Mouse (Mus musculus) midbrain, embryonic 16.5 days (tissue): Measurements from ENCODE around the gene Srgap1. TPM values are rescaled to one million over a fixed set of nuclear protein-coding genes. Genes with fewer than 3 reads are reported as not detected.

Source experiments
- ATAC-seq: fragments of 200-750 bp; cut with Nextera tagmentation; 2 replicates; pipeline ENCODE4 v1.8.0; 2017; ENCODE audit warnings: moderate TSS enrichment
- H3K27ac ChIP-seq: fragments of 300-500 bp; sonication (generic); 2 replicates; pipeline ENCODE4 v1.5.1; 2014; ENCODE audit warnings: mild to moderate bottlenecking, low read length, mixed read lengths
- H3K27me3 ChIP-seq: fragments of 300-500 bp; sonication (generic); 2 replicates; pipeline ENCODE4 v1.6.1; 2014; ENCODE audit warnings: low read depth, low read length, mixed read lengths; ENCODE audit not compliant: control insufficient read depth, insufficient read depth
- H3K36me3 ChIP-seq: fragments of 300-500 bp; sonication (generic); 2 replicates; pipeline ENCODE4 v1.6.1; 2014; ENCODE audit warnings: mild to moderate bottlenecking, low read length, moderate library complexity, mixed read lengths; ENCODE audit not compliant: control insufficient read depth, insufficient read depth
- H3K4me1 ChIP-seq: fragments of 300-500 bp; sonication (generic); 2 replicates; pipeline ENCODE4 v1.6.1; 2014; ENCODE audit warnings: mild to moderate bottlenecking, low read length, mixed read lengths; ENCODE audit not compliant: control insufficient read depth, insufficient read depth
- H3K4me2 ChIP-seq: fragments of 300-500 bp; sonication (generic); 2 replicates; pipeline ENCODE4 v1.6.1; 2014; ENCODE audit warnings: mild to moderate bottlenecking, low read length, mixed read lengths
- H3K4me3 ChIP-seq: fragments of 300-500 bp; sonication (generic); 2 replicates; pipeline ENCODE4 v1.5.1; 2014; ENCODE audit warnings: low read depth, mild to moderate bottlenecking, low read length, moderate library complexity, mixed read lengths
- H3K9ac ChIP-seq: fragments of 300-500 bp; sonication (generic); 2 replicates; pipeline ENCODE4 v1.6.1; 2014; ENCODE audit warnings: low read depth, low read length, mixed read lengths
- H3K9me3 ChIP-seq: fragments of 300-500 bp; sonication (generic); replicated peaks from 2 replicates; pipeline ENCODE4 v1.6.1; 2014; ENCODE audit warnings: mild to moderate bottlenecking, low read length, mixed read lengths; ENCODE audit not compliant: control insufficient read depth, poor library complexity, severe bottlenecking
- WGBS: fragments of 180-500 bp; shearing (Covaris S2); extraction: QIAGEN DNeasy Blood & Tissue Kit; methylation state at CpG from one replicate; pipeline ENCODE4 v1.1.7; 2014; 5-methylcytosine and 5-hydroxymethylcytosine counted together
- polyA plus RNA-seq: library from polyadenylated mRNA; unstranded; fragments of >200 nt; fragmentation: Nextera tagmentation; extraction: Ambion mirVana; gene quantifications from 2 replicates; pipeline ENCODE4 v1.2.1, GENCODE M21; 2015

Gene Srgap1
- polyA plus RNA-seq, 1 experiment from 2014 or later: 34.4 TPM

- Histone ChIP-seq H3K9me3 (no peaks in the 10 kb centered on the region), H3K4me1 (no peaks in the 10 kb centered on the region), H3K36me3 (no peaks in the 10 kb centered on the region), H3K9ac (no peak overlapping the region), H3K27me3 (no peaks in the 10 kb centered on the region), H3K4me3 (no peak overlapping the region), H3K27ac (no peak overlapping the region), H3K4me2 (no peak overlapping the region)
- no peak for ATAC-seq
- 78% methylated on average over 14 of the region's 14 CpGs for WGBS
Observed at GRCm38 (mm10) chr10:121931909-121932308, 115.2 kb downstream of the Srgap1 start.

- WGBS: 80% methylated on average over 3 of the region's 3 CpGs
- Histone ChIP-seq H3K4me1 (no peaks in the 10 kb centered on the region), H3K4me2 (no peak overlapping the region), H3K9me3 (no peaks in the 10 kb centered on the region), H3K9ac (no peak overlapping the region), H3K36me3 (peaks cover 10% of the 10 kb centered on the region; the same call in 1 of the 2 replicates), H3K27ac (no peak overlapping the region), H3K4me3 (no peak overlapping the region), H3K27me3 (no peaks in the 10 kb centered on the region)
- peak; percentile 66; the same call in 1 of the 2 replicates for ATAC-seq
Observed at GRCm38 (mm10) chr10:121926094-121926493, 121.0 kb downstream of the Srgap1 start.

- H3K36me3 ChIP-seq: peaks cover 5% of the 10 kb centered on the region
- no peak for ATAC-seq
- H3K27ac ChIP-seq: no peak overlapping the region
- no peaks in the 10 kb centered on the region for H3K9me3 ChIP-seq
- H3K4me3 ChIP-seq: no peak overlapping the region
- H3K4me2 ChIP-seq: no peak overlapping the region
- no peak overlapping the region for H3K9ac ChIP-seq
- H3K4me1 ChIP-seq: peaks cover 6% of the 10 kb centered on the region
- H3K27me3 ChIP-seq: no peaks in the 10 kb centered on the region
- 61% methylated on average over 8 of the region's 8 CpGs for WGBS
Observed at GRCm38 (mm10) chr10:121919016-121919415, 128.1 kb downstream of the Srgap1 start.

- no peak overlapping the region for H3K9ac ChIP-seq
- WGBS: 84% methylated on average over 3 of the region's 3 CpGs
- H3K4me1 ChIP-seq: peaks cover 6% of the 10 kb centered on the region
- no peaks in the 10 kb centered on the region for H3K9me3 ChIP-seq
- no peak overlapping the region for H3K4me3 ChIP-seq
- no peak overlapping the region for H3K4me2 ChIP-seq
- no peak overlapping the region for H3K27ac ChIP-seq
- H3K36me3 ChIP-seq: peaks cover 5% of the 10 kb centered on the region
- H3K27me3 ChIP-seq: no peaks in the 10 kb centered on the region
- no peak; the same call in 1 of the 2 replicates for ATAC-seq
Observed at GRCm38 (mm10) chr10:121918579-121918978, 128.5 kb downstream of the Srgap1 start.

- no peak for ATAC-seq
- WGBS: 79% methylated on average over 12 of the region's 12 CpGs
Observed at GRCm38 (mm10) chr10:121915530-121915929, 131.6 kb downstream of the Srgap1 start.

GRCm38 (mm10) chr10:121904137-121904536 lies 143.0 kb downstream of the Srgap1 start:
- Histone ChIP-seq H3K36me3 (no peaks in the 10 kb centered on the region), H3K4me2 (no peak overlapping the region), H3K27ac (no peak overlapping the region), H3K9ac (no peak overlapping the region), H3K27me3 (no peaks in the 10 kb centered on the region), H3K4me3 (no peak overlapping the region), H3K4me1 (no peaks in the 10 kb centered on the region), H3K9me3 (no peaks in the 10 kb centered on the region)
- ATAC-seq: no peak
- WGBS: 63% methylated on average over 1 of the region's 1 CpGs

More at GRCm38 (mm10) chr10:121915530-121915929, 131.6 kb downstream of the Srgap1 start:
- H3K36me3 ChIP-seq: peaks cover 2% of the 10 kb centered on the region; the same call in 1 of the 2 replicates
- peaks cover 6% of the 10 kb centered on the region for H3K4me1 ChIP-seq
- H3K4me3 ChIP-seq: no peak overlapping the region
- H3K27me3 ChIP-seq: no peaks in the 10 kb centered on the region
- no peaks in the 10 kb centered on the region for H3K9me3 ChIP-seq
- no peak overlapping the region for H3K4me2 ChIP-seq
- no peak overlapping the region for H3K27ac ChIP-seq
- no peak overlapping the region for H3K9ac ChIP-seq

GRCm38 (mm10) chr10:121902651-121903050 lies 144.5 kb downstream of the Srgap1 start:
- Histone ChIP-seq H3K9ac (no peak overlapping the region), H3K36me3 (no peaks in the 10 kb centered on the region), H3K4me2 (no peak overlapping the region), H3K27me3 (no peaks in the 10 kb centered on the region), H3K27ac (no peak overlapping the region), H3K9me3 (no peaks in the 10 kb centered on the region), H3K4me3 (no peak overlapping the region), H3K4me1 (no peaks in the 10 kb centered on the region)
- 87% methylated on average over 8 of the region's 8 CpGs for WGBS
- no peak for ATAC-seq

- Histone ChIP-seq H3K27me3 (no peaks in the 10 kb centered on the region), H3K4me1 (no peaks in the 10 kb centered on the region)
Observed at GRCm38 (mm10) chr10:121900772-121901171, 146.3 kb downstream of the Srgap1 start.

GRCm38 (mm10) chr10:121899706-121900105 lies 147.4 kb downstream of the Srgap1 start:
- 72% methylated on average over 6 of the region's 6 CpGs for WGBS
- no peak overlapping the region for H3K4me3 ChIP-seq
- ATAC-seq: no peak

More at GRCm38 (mm10) chr10:121900772-121901171, 146.3 kb downstream of the Srgap1 start:
- Histone ChIP-seq H3K9ac (no peak overlapping the region), H3K9me3 (no peaks in the 10 kb centered on the region), H3K27ac (no peak overlapping the region), H3K4me3 (no peak overlapping the region), H3K36me3 (no peaks in the 10 kb centered on the region), H3K4me2 (no peak overlapping the region)
- ATAC-seq: no peak
- WGBS: 96% methylated on average over 6 of the region's 6 CpGs

More at GRCm38 (mm10) chr10:121899706-121900105, 147.4 kb downstream of the Srgap1 start:
- no peaks in the 10 kb centered on the region for H3K36me3 ChIP-seq
- H3K9ac ChIP-seq: no peak overlapping the region
- no peaks in the 10 kb centered on the region for H3K4me1 ChIP-seq
- H3K27ac ChIP-seq: no peak overlapping the region
- no peak overlapping the region for H3K4me2 ChIP-seq
- no peaks in the 10 kb centered on the region for H3K9me3 ChIP-seq
- no peaks in the 10 kb centered on the region for H3K27me3 ChIP-seq
